Mouse (Mus musculus): ENCODE results near the gene Apba1. TPM values are rescaled to one million over a fixed set of nuclear protein-coding genes. Genes with fewer than 3 reads are reported as not detected.

The Apba1 gene
- polyA plus RNA-seq, 1 experiment from 2014 or later, result 0.31 TPM

- no peak overlapping the region for H3K27ac ChIP-seq (replicated peaks)
- peaks cover 29% of the 10 kb centered on the region for H3K4me1 ChIP-seq
- H3K36me3 ChIP-seq (replicated peaks), result no peaks in the 10 kb centered on the region
- WGBS, result 73% methylated on average over 17 of the region's 17 CpGs
- DNase-seq (ENCODE audit: low spot score), result no peak
- H3K27me3 ChIP-seq (replicated peaks; ENCODE audit: low read depth, poor library complexity, severe bottlenecking), result no peaks in the 10 kb centered on the region
- H3K9me3 ChIP-seq, result no peaks in the 10 kb centered on the region
- H3K4me3 ChIP-seq, result no peak overlapping the region
Measured at GRCm38 (mm10) chr19:23956299-23956975, 197.8 kb downstream of the Apba1 start.

GRCm38 (mm10) chr19:23957563-23957962, 198.9 kb downstream of the Apba1 start:
- DNase-seq (ENCODE audit: low spot score), result no peak
- Histone ChIP-seq H3K36me3 (replicated peaks) (no peaks in the 10 kb centered on the region), H3K4me3 (no peak overlapping the region), H3K27ac (replicated peaks) (no peak overlapping the region), H3K4me1 (peaks cover 29% of the 10 kb centered on the region), H3K9me3 (no peaks in the 10 kb centered on the region), H3K27me3 (replicated peaks; ENCODE audit: low read depth, poor library complexity, severe bottlenecking) (no peaks in the 10 kb centered on the region)
- WGBS, result 75% methylated on average over 7 of the region's 7 CpGs

GRCm38 (mm10) chr19:23958925-23959324, 200.2 kb downstream of the Apba1 start:
- Histone ChIP-seq H3K27ac (replicated peaks) (no peak overlapping the region), H3K4me1 (peaks cover 29% of the 10 kb centered on the region), H3K36me3 (replicated peaks) (no peaks in the 10 kb centered on the region), H3K9me3 (no peaks in the 10 kb centered on the region), H3K4me3 (no peak overlapping the region), H3K27me3 (replicated peaks; ENCODE audit: low read depth, poor library complexity, severe bottlenecking) (no peaks in the 10 kb centered on the region)
- peak; percentile 55 for DNase-seq (ENCODE audit: low spot score)
- 27% methylated on average over 6 of the region's 6 CpGs for WGBS

GRCm38 (mm10) chr19:23959870-23960269, 201.2 kb downstream of the Apba1 start:
- H3K4me1 ChIP-seq, result peaks cover 29% of the 10 kb centered on the region
- H3K36me3 ChIP-seq (replicated peaks), result no peaks in the 10 kb centered on the region
- no peaks in the 10 kb centered on the region for H3K9me3 ChIP-seq
- no peak for DNase-seq (ENCODE audit: low spot score)
- 66% methylated on average over 7 of the region's 7 CpGs for WGBS
- no peaks in the 10 kb centered on the region for H3K27me3 ChIP-seq (replicated peaks; ENCODE audit: low read depth, poor library complexity, severe bottlenecking)
- H3K27ac ChIP-seq (replicated peaks), result no peak overlapping the region
- no peak overlapping the region for H3K4me3 ChIP-seq

GRCm38 (mm10) chr19:23960275-23960674, 201.6 kb downstream of the Apba1 start:
- WGBS, result 41% methylated on average over 3 of the region's 3 CpGs
- H3K27me3 ChIP-seq (replicated peaks; ENCODE audit: low read depth, poor library complexity, severe bottlenecking), result no peaks in the 10 kb centered on the region
- H3K27ac ChIP-seq (replicated peaks), result no peak overlapping the region
- peaks cover 29% of the 10 kb centered on the region for H3K4me1 ChIP-seq
- DNase-seq (ENCODE audit: low spot score), result no peak
- H3K4me3 ChIP-seq, result no peak overlapping the region
- H3K36me3 ChIP-seq (replicated peaks), result no peaks in the 10 kb centered on the region
- no peaks in the 10 kb centered on the region for H3K9me3 ChIP-seq

GRCm38 (mm10) chr19:23960831-23961447, 202.3 kb downstream of the Apba1 start:
- H3K4me1 ChIP-seq, result peaks cover 29% of the 10 kb centered on the region
- H3K27ac ChIP-seq (replicated peaks), result no peak overlapping the region
- H3K36me3 ChIP-seq (replicated peaks), result no peaks in the 10 kb centered on the region
- H3K27me3 ChIP-seq (replicated peaks; ENCODE audit: low read depth, poor library complexity, severe bottlenecking), result no peaks in the 10 kb centered on the region
- WGBS, result 80% methylated on average over 6 of the region's 6 CpGs
- H3K4me3 ChIP-seq, result no peak overlapping the region
- no peak for DNase-seq (ENCODE audit: low spot score)
- H3K9me3 ChIP-seq, result no peaks in the 10 kb centered on the region

- Histone ChIP-seq H3K27ac (replicated peaks) (no peak overlapping the region), H3K27me3 (replicated peaks; ENCODE audit: low read depth, poor library complexity, severe bottlenecking) (no peaks in the 10 kb centered on the region), H3K9me3 (no peaks in the 10 kb centered on the region), H3K36me3 (replicated peaks) (no peaks in the 10 kb centered on the region), H3K4me3 (no peak overlapping the region), H3K4me1 (peaks cover 29% of the 10 kb centered on the region)
- WGBS, result 3% methylated on average over 8 of the region's 8 CpGs
- DNase-seq (ENCODE audit: low spot score), result peak; percentile 84
Measured at GRCm38 (mm10) chr19:23961516-23961915, 202.8 kb downstream of the Apba1 start.

GRCm38 (mm10) chr19:23964401-23964910, 205.8 kb downstream of the Apba1 start:
- H3K4me3 ChIP-seq, result no peak overlapping the region
- 72% methylated on average over 10 of the region's 10 CpGs for WGBS
- DNase-seq (ENCODE audit: low spot score), result no peak
- H3K36me3 ChIP-seq (replicated peaks), result no peaks in the 10 kb centered on the region
- no peaks in the 10 kb centered on the region for H3K27me3 ChIP-seq (replicated peaks; ENCODE audit: low read depth, poor library complexity, severe bottlenecking)
- H3K9me3 ChIP-seq, result no peaks in the 10 kb centered on the region
- H3K4me1 ChIP-seq, result peaks cover 20% of the 10 kb centered on the region
- H3K27ac ChIP-seq (replicated peaks), result no peak overlapping the region

GRCm38 (mm10) chr19:23966376-23966775, 207.7 kb downstream of the Apba1 start:
- H3K4me1 ChIP-seq, result peaks cover 5% of the 10 kb centered on the region
- no peak for DNase-seq (ENCODE audit: low spot score)
- no peaks in the 10 kb centered on the region for H3K36me3 ChIP-seq (replicated peaks)
- H3K27ac ChIP-seq (replicated peaks), result no peak overlapping the region
- H3K9me3 ChIP-seq, result no peaks in the 10 kb centered on the region
- no peaks in the 10 kb centered on the region for H3K27me3 ChIP-seq (replicated peaks; ENCODE audit: low read depth, poor library complexity, severe bottlenecking)
- no peak overlapping the region for H3K4me3 ChIP-seq
- WGBS, result 92% methylated on average over 9 of the region's 9 CpGs

- Histone ChIP-seq H3K9me3 (no peaks in the 10 kb centered on the region), H3K27me3 (replicated peaks; ENCODE audit: low read depth, poor library complexity, severe bottlenecking) (no peaks in the 10 kb centered on the region), H3K27ac (replicated peaks) (no peak overlapping the region), H3K4me1 (peaks cover 5% of the 10 kb centered on the region), H3K4me3 (no peak overlapping the region), H3K36me3 (replicated peaks) (no peaks in the 10 kb centered on the region)
- WGBS, result 46% methylated on average over 2 of the region's 2 CpGs
- no peak for DNase-seq (ENCODE audit: low spot score)
Measured at GRCm38 (mm10) chr19:23967156-23967555, 208.5 kb downstream of the Apba1 start.

- no peaks in the 10 kb centered on the region for H3K36me3 ChIP-seq (replicated peaks)
- no peaks in the 10 kb centered on the region for H3K27me3 ChIP-seq (replicated peaks; ENCODE audit: low read depth, poor library complexity, severe bottlenecking)
- WGBS, result 51% methylated on average over 5 of the region's 5 CpGs
- no peaks in the 10 kb centered on the region for H3K9me3 ChIP-seq
- H3K27ac ChIP-seq (replicated peaks), result no peak overlapping the region
- no peak overlapping the region for H3K4me3 ChIP-seq
- H3K4me1 ChIP-seq, result peaks cover 11% of the 10 kb centered on the region
- DNase-seq (ENCODE audit: low spot score), result no peak
Measured at GRCm38 (mm10) chr19:23968125-23968861, 209.6 kb downstream of the Apba1 start.

- WGBS, result 53% methylated on average over 2 of the region's 2 CpGs
- no peaks in the 10 kb centered on the region for H3K9me3 ChIP-seq
- H3K36me3 ChIP-seq (replicated peaks), result no peaks in the 10 kb centered on the region
- no peaks in the 10 kb centered on the region for H3K27me3 ChIP-seq (replicated peaks; ENCODE audit: low read depth, poor library complexity, severe bottlenecking)
- H3K27ac ChIP-seq (replicated peaks), result no peak overlapping the region
- no peak overlapping the region for H3K4me3 ChIP-seq
- DNase-seq (ENCODE audit: low spot score), result no peak
- H3K4me1 ChIP-seq, result peaks cover 14% of the 10 kb centered on the region
Measured at GRCm38 (mm10) chr19:23968862-23969225, 210.2 kb downstream of the Apba1 start.

- H3K27me3 ChIP-seq (replicated peaks; ENCODE audit: low read depth, poor library complexity, severe bottlenecking), result no peaks in the 10 kb centered on the region
- H3K9me3 ChIP-seq, result no peaks in the 10 kb centered on the region
- 94% methylated on average over 3 of the region's 3 CpGs for WGBS
- no peak for DNase-seq (ENCODE audit: low spot score)
- H3K27ac ChIP-seq (replicated peaks), result no peak overlapping the region
- no peak overlapping the region for H3K4me3 ChIP-seq
- H3K36me3 ChIP-seq (replicated peaks), result no peaks in the 10 kb centered on the region
- H3K4me1 ChIP-seq, result peaks cover 14% of the 10 kb centered on the region
Measured at GRCm38 (mm10) chr19:23970374-23970773, 211.7 kb downstream of the Apba1 start.

Data from embryonic facial prominence, embryonic 10.5 days (tissue).